8 mouse cellular contexts compared by ENCODE assay signal in the genomic region with DNA sequence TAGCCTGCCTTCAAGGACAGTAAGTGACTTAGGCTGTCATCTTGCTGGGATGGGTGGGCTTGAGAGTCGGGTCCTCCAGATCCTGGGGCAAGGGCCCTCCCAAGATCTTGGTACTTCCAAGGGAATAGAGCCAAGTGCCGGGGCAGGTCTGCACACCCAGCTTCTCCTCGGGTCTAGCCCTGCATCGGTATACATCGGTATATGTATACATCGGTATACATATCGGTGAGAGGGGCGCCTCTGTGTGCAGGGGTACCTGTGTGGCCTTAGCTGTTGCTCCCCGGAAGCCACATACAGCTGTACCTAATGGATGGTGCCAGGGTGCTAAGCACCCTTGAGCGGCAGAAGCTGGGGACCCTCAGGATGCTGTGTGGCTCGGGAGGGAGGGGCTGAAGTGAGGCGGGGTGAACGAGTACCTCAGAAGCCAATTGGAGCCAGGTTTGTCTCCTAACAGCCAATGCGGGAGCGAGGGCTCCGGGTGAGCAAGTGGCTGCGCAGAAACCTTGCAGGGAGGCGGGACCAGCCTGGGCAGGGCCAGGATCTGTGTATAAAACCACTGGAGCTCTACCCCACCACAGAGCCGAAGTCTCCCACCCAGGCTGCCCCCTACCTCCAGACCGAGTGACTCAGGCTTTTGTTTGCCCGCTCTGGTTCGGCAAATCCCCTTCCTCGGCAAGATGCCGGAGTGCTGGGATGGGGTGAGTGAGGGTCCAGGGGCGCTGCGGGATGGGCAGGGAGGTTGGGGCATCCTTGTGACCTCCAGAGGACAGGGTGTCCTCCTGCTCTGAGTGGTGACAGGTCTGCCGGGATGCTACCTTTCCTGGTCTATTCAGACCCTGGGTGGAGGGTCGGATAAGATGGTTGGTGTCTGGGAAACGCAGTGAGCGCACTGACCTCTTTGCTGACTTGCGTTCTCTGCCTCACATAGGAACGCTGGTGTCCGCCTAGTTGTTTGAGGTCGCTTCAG. TPM values are rescaled to one million over a fixed set of nuclear protein-coding genes. Genes with fewer than 3 reads are reported as not detected.
DNase-seq lines count a peak whose midpoint lies in the region; ATAC-seq and TF ChIP-seq lines count a peak whose summit lies in the region.

No protein-coding gene starts in this region.

- H3K9me3 ChIP-seq in erythroblast, embryonic 14.5 days (ENCODE audit: control insufficient read depth, low read length) = no peaks in the 10 kb centered on the region
- no peaks in the 10 kb centered on the region for H3K9me3 ChIP-seq in heart, embryonic 12.5 days (replicated peaks)
- H3K9me3 ChIP-seq in kidney, embryonic 15.5 days (replicated peaks) = no peaks in the 10 kb centered on the region
- no peaks in the 10 kb centered on the region for H3K9me3 ChIP-seq in limb, embryonic 15.5 days
- no peaks in the 10 kb centered on the region for H3K9me3 ChIP-seq in midbrain, embryonic 16.5 days (replicated peaks; ENCODE audit: control insufficient read depth, low read length, poor library complexity, severe bottlenecking)

- H3K9ac ChIP-seq in heart, embryonic 12.5 days = peak overlapping the region; percentile 91
- peak overlapping the region; percentile 65 for H3K9ac ChIP-seq in kidney, embryonic 15.5 days
- peak overlapping the region; percentile 40 for H3K9ac ChIP-seq in limb, embryonic 15.5 days
- peak overlapping the region; percentile 84 for H3K9ac ChIP-seq in midbrain, embryonic 16.5 days (ENCODE audit: low read depth, low read length)

- peak overlapping the region; percentile 63 for H3K4me3 ChIP-seq in erythroblast, embryonic 14.5 days (replicated peaks)
- peak overlapping the region; percentile 84 for H3K4me3 ChIP-seq in heart, embryonic 12.5 days
- peak overlapping the region; percentile 65 for H3K4me3 ChIP-seq in kidney, embryonic 15.5 days (replicated peaks)
- H3K4me3 ChIP-seq in limb, embryonic 15.5 days = peak overlapping the region; percentile 57
- peak overlapping the region; percentile 68 for H3K4me3 ChIP-seq in midbrain, embryonic 16.5 days (ENCODE audit: low read depth, low read length)

- peaks cover 20% of the 10 kb centered on the region for H3K4me1 ChIP-seq in erythroblast, embryonic 14.5 days (ENCODE audit: control insufficient read depth)
- peaks cover 29% of the 10 kb centered on the region for H3K4me1 ChIP-seq in heart, embryonic 12.5 days (replicated peaks)
- peaks cover 17% of the 10 kb centered on the region for H3K4me1 ChIP-seq in kidney, embryonic 15.5 days
- H3K4me1 ChIP-seq in limb, embryonic 15.5 days = peaks cover 23% of the 10 kb centered on the region
- H3K4me1 ChIP-seq in midbrain, embryonic 16.5 days (ENCODE audit: control insufficient read depth, insufficient read depth, low read length) = peaks cover 49% of the 10 kb centered on the region

- peak overlapping the region; percentile 91 for H3K27ac ChIP-seq in heart, embryonic 12.5 days (ENCODE audit: poor library complexity, severe bottlenecking)
- no peak overlapping the region for H3K27ac ChIP-seq in kidney, embryonic 15.5 days
- H3K27ac ChIP-seq in limb, embryonic 15.5 days = 0 out of 2 replicates have a peak overlapping the region, but pooled peaks have one; percentile 4
- peak overlapping the region; percentile 83 for H3K27ac ChIP-seq in midbrain, embryonic 16.5 days (ENCODE audit: low read length)

- TF ChIP-seq CTCF in brain, embryonic 14.5 days (IDR thresholded peaks at IDR 0.05; ENCODE audit: borderline replicate concordance, extremely low read depth, insufficient read depth, insufficient read length) = no peak

- peaks cover 37% of the 10 kb centered on the region for H3K27me3 ChIP-seq in erythroblast, embryonic 14.5 days (ENCODE audit: control insufficient read depth)
- H3K27me3 ChIP-seq in heart, embryonic 12.5 days (replicated peaks) = peaks cover 19% of the 10 kb centered on the region
- peaks cover 31% of the 10 kb centered on the region for H3K27me3 ChIP-seq in kidney, embryonic 15.5 days
- peaks cover 24% of the 10 kb centered on the region for H3K27me3 ChIP-seq in limb, embryonic 15.5 days
- no peaks in the 10 kb centered on the region; the same call in 1 of the 2 replicates for H3K27me3 ChIP-seq in midbrain, embryonic 16.5 days (ENCODE audit: control insufficient read depth, insufficient read depth, low read depth, low read length)
- no peaks in the 10 kb centered on the region for H3K27me3 ChIP-seq in splenic B cell, adult 2 months (ENCODE audit: control insufficient read depth, insufficient read depth, low read length, poor library complexity, severe bottlenecking)

- peak overlapping the region; percentile 85 for H3K4me2 ChIP-seq in heart, embryonic 12.5 days
- peak overlapping the region; percentile 98 for H3K4me2 ChIP-seq in kidney, embryonic 15.5 days
- peak overlapping the region; percentile 95 for H3K4me2 ChIP-seq in limb, embryonic 15.5 days
- H3K4me2 ChIP-seq in midbrain, embryonic 16.5 days (ENCODE audit: low read length) = peak overlapping the region; percentile 72

- peak; percentile 82 for DNase-seq in CD4-positive helper T cell, adult 2 months (ENCODE audit: low read depth, low spot score)
- peak; percentile 98 for DNase-seq in brain, embryonic 14.5 days (ENCODE audit: low read depth)
- peak; percentile 54 for DNase-seq in splenic B cell, adult 2 months (ENCODE audit: low read depth, low spot score)

- ATAC-seq in heart, embryonic 12.5 days (ENCODE audit: insufficient number of reproducible peaks, low FRiP score) = peak; percentile 88
- ATAC-seq in kidney, embryonic 15.5 days (replicated peaks; ENCODE audit: low FRiP score) = peak; percentile 95
- peak; percentile 86 for ATAC-seq in limb, embryonic 15.5 days (ENCODE audit: insufficient number of reproducible peaks, low FRiP score, low TSS enrichment, low read depth)
- ATAC-seq in midbrain, embryonic 16.5 days = peak; percentile 94

- WGBS in heart, embryonic 12.5 days = 4% methylated on average over 34 of the region's 34 CpGs
- 2% methylated on average over 34 of the region's 34 CpGs for WGBS in kidney, embryonic 15.5 days
- WGBS in limb, embryonic 15.5 days = 3% methylated on average over 34 of the region's 34 CpGs
- WGBS in midbrain, embryonic 16.5 days = 1% methylated on average over 34 of the region's 34 CpGs

- H3K36me3 ChIP-seq in erythroblast, embryonic 14.5 days (ENCODE audit: control insufficient read depth) = no peaks in the 10 kb centered on the region
- H3K36me3 ChIP-seq in heart, embryonic 12.5 days = peaks cover 28% of the 10 kb centered on the region
- H3K36me3 ChIP-seq in kidney, embryonic 15.5 days = no peaks in the 10 kb centered on the region
- H3K36me3 ChIP-seq in limb, embryonic 15.5 days = no peaks in the 10 kb centered on the region
- peaks cover 9% of the 10 kb centered on the region; the same call in 1 of the 2 replicates for H3K36me3 ChIP-seq in midbrain, embryonic 16.5 days (ENCODE audit: control insufficient read depth, insufficient read depth, low read length)
- no peaks in the 10 kb centered on the region for H3K36me3 ChIP-seq in splenic B cell, adult 2 months (ENCODE audit: control insufficient read depth, insufficient read depth, low read length, poor library complexity, severe bottlenecking)

- TF ChIP-seq POLR2A in brain, embryonic 14.5 days (IDR thresholded peaks at IDR 0.05; ENCODE audit: borderline replicate concordance, extremely low read depth, insufficient read depth, insufficient read length, poor library complexity, severe bottlenecking) = peak; percentile 69; the same call in 1 of the 2 replicates

RNA-seq across cellular contexts. Expression of a gene that starts 12.9 kb away (rescaled TPM):
- 24.9 and 25.0 TPM in 2 replicates for polyA plus RNA-seq in brain, embryonic 14.5 days (2012; rRNA removed)
- 0.68 and 1.1 TPM in 2 replicates for polyA plus RNA-seq in erythroblast, embryonic 14.5 days (2012)
- polyA plus RNA-seq in heart, embryonic 12.5 days (2016; fragmentation: Nextera tagmentation; extraction: Ambion mirVana) = 18.7 and 20.3 TPM in 2 replicates
- polyA plus RNA-seq in kidney, embryonic 15.5 days (2015; fragmentation: Nextera tagmentation; extraction: Ambion mirVana) = 19.7 and 19.9 TPM in 2 replicates
- 15.1 and 15.7 TPM in 2 replicates for polyA plus RNA-seq in limb, embryonic 15.5 days (2015; fragmentation: Nextera tagmentation; extraction: Ambion mirVana)
- 34.3 TPM in 2 replicates for polyA plus RNA-seq in midbrain, embryonic 16.5 days (2015; fragmentation: Nextera tagmentation; extraction: Ambion mirVana)

RNA-seq across cellular contexts. Expression of a gene that starts 26.0 kb away (rescaled TPM):
- polyA plus RNA-seq in brain, embryonic 14.5 days (2012; rRNA removed) = 348 and 357 TPM in 2 replicates
- polyA plus RNA-seq in erythroblast, embryonic 14.5 days (2012) = 0.03 and 0.11 TPM in 2 replicates
- 307 and 309 TPM in 2 replicates for polyA plus RNA-seq in heart, embryonic 12.5 days (2016; fragmentation: Nextera tagmentation; extraction: Ambion mirVana)
- polyA plus RNA-seq in kidney, embryonic 15.5 days (2015; fragmentation: Nextera tagmentation; extraction: Ambion mirVana) = 16.0 and 18.8 TPM in 2 replicates
- 22.6 and 27.5 TPM in 2 replicates for polyA plus RNA-seq in limb, embryonic 15.5 days (2015; fragmentation: Nextera tagmentation; extraction: Ambion mirVana)
- polyA plus RNA-seq in midbrain, embryonic 16.5 days (2015; fragmentation: Nextera tagmentation; extraction: Ambion mirVana) = 394 and 511 TPM in 2 replicates

Comparison
In these comparisons a context has a peak if more than half of its experiments do, and no peak if none do; other contexts are left out.
1. H3K9ac ChIP-seq: peak in every context shown above with its lines; median percentile 91 in heart, embryonic 12.5 days; 84 in midbrain, embryonic 16.5 days; 65 in kidney, embryonic 15.5 days; 40 in limb, embryonic 15.5 days.
2. RNA of a gene that starts 26.0 kb away (polyA plus RNA-seq): 394 to 511 TPM in midbrain, embryonic 16.5 days, 348 to 357 TPM in brain, embryonic 14.5 days, 307 to 309 TPM in heart, embryonic 12.5 days, 22.6 to 27.5 TPM in limb, embryonic 15.5 days and 16.0 to 18.8 TPM in kidney, embryonic 15.5 days; 0.03 to 0.11 TPM in erythroblast, embryonic 14.5 days; every median in the first group is over 10 times any median in the second.
3. Peak in every context shown above with its lines, with median percentiles within 50 percentile points of each other: DNase-seq, H3K4me3 ChIP-seq, ATAC-seq and H3K4me2 ChIP-seq.